Mouse (Mus musculus) frontal cortex, postnatal 25 days (tissue): ENCODE data around the gene Ctnnal1.
A peak's percentile ranks its signal among the peaks of the same experiment; 100 is the strongest.

Experiments
- DNase-seq, 2 experiments: peaks; one replicate each; pipeline ENCODE4 v3.0.0; 2022; ENCODE audit warnings: low spot score in 2 of 2

Gene Ctnnal1

GRCm38 (mm10) chr4:56802669-56803150 is 62.3 kb downstream of the Ctnnal1 start:
- DNase-seq = no peak

GRCm38 (mm10) chr4:56801907-56802668 is 62.9 kb downstream of the Ctnnal1 start, which contains the start of the genes Elp1 and Fam206a:
Elp1 (minus strand) TSS chr4:56802331.
Fam206a (plus strand) TSS chr4:56802345.
- DNase-seq = peak; percentile 97

DNA sequence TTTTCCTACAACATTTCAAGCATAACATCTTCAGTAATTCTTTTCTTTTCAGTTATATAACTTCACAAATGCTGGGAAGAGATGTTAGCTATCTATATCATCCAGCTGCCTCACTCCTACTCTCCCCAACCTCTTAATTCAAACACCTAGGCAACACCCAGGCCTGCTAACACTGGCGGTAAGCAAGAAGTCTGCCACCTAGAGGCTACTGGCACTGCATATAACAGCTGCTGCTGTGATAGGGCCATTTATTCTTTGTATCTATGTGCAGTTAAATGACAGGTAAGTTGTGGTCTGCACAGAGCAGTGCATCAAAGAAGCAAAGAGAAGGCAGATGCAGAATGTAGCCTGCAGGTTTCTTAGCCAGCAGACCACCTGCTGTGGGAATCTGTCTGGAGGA is 73.6 kb downstream of the Ctnnal1 start:
- DNase-seq = no peak

DNA sequence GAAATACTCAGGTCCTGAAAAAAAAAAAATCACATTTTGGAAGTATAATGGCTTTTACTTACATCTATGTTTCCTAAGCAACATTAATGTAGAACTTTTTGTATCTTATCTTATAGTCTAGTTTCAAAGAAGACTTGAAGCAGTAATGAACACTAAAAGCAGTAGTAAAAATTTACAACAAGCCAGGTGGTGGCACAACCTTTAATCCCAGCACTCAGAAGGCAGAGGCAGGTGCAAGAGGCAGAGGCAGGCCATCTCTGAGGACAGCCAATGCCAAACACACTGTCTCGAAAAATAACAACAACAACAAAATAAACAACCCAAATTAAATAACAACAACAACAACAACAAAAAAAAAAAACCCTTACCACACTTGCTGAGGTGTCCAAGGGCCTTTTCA is 93.9 kb downstream of the Ctnnal1 start:
- no peak for DNase-seq

GRCm38 (mm10) chr4:56768913-56769312 is 96.1 kb downstream of the Ctnnal1 start:
- no peak for DNase-seq

DNA sequence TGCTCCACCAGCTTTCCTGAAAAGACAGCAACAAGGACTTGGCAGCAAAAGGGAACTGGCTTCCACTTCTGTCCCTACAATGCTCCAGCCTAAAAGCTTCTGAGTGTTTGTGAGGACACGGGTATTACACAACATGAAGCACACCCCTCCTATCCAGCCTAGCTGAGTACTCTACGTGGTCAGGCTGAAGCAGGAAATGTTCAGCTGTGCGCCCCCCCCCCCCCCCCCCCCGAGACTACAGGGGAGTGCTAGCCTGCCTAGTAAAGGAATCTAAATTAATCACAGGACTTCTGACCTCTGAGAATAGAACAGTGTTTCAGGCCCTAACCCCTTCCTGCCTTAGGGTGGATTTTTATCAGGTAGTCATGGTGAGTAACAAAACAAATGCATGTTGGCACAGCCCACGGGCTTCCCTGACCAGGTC is 97.1 kb downstream of the Ctnnal1 start:
- DNase-seq = no peak
